Mouse (Mus musculus): Measurements from ENCODE around the gene Bcap29.

DNA sequence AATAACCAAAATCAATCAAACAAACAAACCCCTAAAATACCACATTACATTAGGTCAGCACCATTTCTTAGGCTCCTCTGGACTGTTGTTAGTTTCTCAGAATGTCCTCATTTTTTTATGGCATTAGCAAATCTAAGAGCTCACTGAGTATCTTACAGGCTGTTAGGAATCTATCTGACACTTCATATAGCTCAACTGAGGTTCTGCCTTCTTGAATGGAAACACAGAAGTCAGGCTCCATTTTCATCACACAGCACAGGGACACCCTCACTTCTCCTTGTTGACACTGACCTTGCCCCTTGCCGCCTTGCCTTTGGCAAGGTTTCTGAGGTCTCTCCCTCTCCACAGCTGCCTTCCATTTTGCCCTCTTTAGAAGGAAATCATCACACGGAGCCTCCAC lies 64.7 kb downstream of the Bcap29 start:
- TF ChIP-seq CHD2 (IDR thresholded peaks at IDR 0.05; ENCODE audit: low read depth, low read length) (no peak), MAFK (IDR thresholded peaks at IDR 0.05; ENCODE audit: insufficient read depth, low read depth, low read length) (no peak), ZNF384 (IDR thresholded peaks at IDR 0.05; ENCODE audit: low read depth, low read length) (no peak)
